Mouse (Mus musculus) left cerebral cortex, postnatal 10 days (tissue): ENCODE results near the gene Auts2. TPM values are rescaled to one million over a fixed set of nuclear protein-coding genes. Genes with fewer than 3 reads are reported as not detected.

Experiments
- DNase-seq, 2 experiments: peaks; one replicate each; pipeline ENCODE4 v3.0.0; 2021 to 2022; ENCODE audit warnings: low spot score in 2 of 2, mixed read lengths in 1 of 2; ENCODE audit errors: extremely low spot score in 1 of 2
- intact Hi-C: fragments of 180-260 bp; cut with DNase I; formaldehyde crosslinking; loops from one replicate; pipeline ENCODE4 v1.15.1; 2025
- total RNA-seq, 2 experiments: library from RNA; stranded (reverse); gene quantifications; 2 replicates each; pipeline ENCODE4 v1.2.3; 2021

Auts2 gene
- total RNA-seq, 2 experiments from 2014 or later, result 87.0 to 93.1 TPM

GRCm38 (mm10) chr5:131650381-131650891, 892.7 kb downstream of the Auts2 start:
- intact Hi-C loops, result no loop called here
- DNase-seq, result no peak

- DNase-seq, result peak in 1 of 2 experiments; percentile 38
- intact Hi-C loops, result loop anchor here (10.0 kb wide), 1 partner anchor 113 kb away; no protein-coding TSS in a partner anchor
These were observed 895.4 kb downstream of the Auts2 start for GRCm38 (mm10) chr5:131647683-131648119.

- intact Hi-C loops, result loop anchor here (10.0 kb wide), 1 partner anchor 112 kb away; no protein-coding TSS in a partner anchor
- DNase-seq, result peak in 1 of 2 experiments; percentile 36
These were observed 896.0 kb downstream of the Auts2 start for GRCm38 (mm10) chr5:131647104-131647682.

DNA sequence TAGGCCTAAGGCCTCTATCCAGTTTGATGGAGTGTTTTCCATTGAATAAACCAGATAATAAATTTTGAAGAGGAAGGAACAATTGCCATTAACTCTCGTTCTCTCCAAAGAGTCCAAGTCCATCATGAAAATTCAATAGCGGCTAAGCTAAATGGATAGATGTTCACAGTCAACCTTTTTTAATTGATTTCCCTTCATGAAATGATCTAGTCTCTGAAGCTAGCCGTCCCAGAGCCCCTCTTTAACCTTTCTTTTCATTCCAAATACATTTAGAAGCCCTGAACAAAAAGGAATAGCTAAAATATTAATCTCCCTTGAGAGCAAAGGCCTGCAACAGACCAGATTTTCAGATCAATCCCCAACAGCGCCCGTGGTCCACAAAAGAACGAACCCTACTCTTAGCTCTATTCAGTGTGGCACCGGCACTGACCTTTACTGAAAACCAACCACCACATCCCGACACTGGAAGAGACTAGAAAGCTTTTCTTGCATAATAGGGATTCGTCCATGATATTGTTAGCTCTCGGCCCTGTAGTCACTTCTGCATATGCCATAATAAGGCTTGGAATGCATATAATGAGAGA, 896.9 kb downstream of the Auts2 start:
- no peak for DNase-seq
- intact Hi-C loops, result loop anchor here (10.0 kb wide), 1 partner anchor 111 kb away; no protein-coding TSS in a partner anchor

DNA sequence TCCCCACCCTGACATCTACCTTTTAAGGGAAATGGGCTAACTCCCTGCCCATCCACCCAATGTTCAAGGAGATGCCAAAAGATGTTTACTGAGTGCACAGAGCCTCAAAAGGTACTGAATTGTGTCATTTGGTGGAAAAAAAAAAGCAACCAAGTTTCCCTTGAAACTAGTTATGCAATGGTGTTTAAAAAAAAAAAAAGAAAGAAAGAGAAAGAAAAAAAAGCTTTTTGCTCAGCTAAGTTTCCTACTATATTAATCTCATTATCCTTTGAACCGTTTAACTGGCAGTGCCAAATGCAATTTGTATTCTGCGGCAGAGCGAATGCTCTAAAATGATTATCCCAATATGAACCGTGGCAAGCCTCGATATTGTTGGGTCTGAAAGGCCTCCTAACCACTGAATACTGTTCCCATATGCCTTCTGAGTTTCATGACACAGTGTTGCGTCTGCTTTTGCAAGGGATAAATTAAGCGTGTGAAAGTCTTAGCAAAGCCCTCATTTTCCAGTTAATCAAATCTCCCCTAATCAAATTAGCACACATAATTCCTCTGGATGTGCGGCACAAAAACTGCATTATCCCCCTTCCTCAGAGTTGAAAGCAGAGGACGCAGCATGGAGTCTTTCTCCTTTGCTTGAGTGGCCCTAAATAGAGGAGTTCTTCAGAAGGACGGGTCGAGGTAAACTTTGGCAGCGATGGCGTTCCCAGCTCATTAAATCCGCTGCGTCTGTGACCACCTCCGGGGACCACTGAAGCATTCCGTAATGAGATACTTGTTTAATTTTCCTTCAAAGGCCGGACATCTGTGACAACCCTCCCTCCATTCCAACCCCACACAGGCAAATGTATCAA, 897.6 kb downstream of the Auts2 start:
- no peak for DNase-seq
- intact Hi-C loops, result loop anchor here (10.0 kb wide), 1 partner anchor 111 kb away; no protein-coding TSS in a partner anchor

GRCm38 (mm10) chr5:131644331-131644730, 898.8 kb downstream of the Auts2 start:
- no peak for DNase-seq
- intact Hi-C loops, result loop anchor here (10.0 kb wide), 1 partner anchor 110 kb away; no protein-coding TSS in a partner anchor

DNA sequence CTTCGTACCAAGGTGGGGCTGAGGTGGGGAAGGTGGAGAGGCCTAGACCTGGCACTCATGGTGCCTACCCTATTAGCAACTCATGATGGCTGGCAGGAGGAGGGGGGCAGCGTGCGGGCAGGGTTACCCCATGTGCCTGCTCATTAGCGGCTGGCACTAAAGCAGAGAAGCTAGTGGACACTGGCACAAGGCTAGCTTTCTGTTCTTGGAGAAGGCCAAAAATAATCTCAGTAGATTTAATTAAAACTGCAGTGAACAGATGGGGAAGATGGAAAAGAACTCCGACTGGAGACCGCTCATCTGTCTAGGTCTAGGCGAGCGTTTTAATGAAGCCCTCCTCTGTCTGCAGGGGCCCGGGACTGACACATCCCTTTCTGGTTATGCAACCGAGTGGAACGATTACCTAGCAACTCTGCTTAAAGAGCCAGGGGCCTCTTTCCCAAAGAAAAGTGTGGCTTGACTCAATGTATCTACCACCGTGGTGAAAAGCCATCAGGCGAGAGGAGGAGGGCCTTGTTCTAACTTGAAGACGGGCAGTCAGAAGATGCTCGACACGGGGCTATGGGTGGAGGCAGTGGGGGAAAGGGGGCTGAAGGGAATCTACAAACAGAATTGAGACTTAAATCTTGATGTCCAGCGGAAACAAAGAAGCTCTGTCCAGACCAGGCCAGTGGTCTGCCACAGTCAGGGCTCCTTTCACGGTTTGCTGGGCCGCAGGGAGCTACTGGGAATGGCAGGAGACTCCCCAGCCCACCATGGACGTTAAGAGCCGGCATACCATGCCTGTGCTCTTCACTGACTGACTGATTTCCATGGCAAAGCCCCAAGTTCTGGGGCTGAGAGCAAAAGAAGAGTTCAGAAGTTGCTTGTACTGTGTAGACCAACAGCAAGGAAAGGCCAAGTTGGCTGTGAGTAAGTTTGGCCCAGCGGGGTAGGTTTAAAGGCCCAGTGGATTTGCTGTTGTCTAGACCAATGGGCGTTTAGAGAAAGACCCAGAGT, 899.7 kb downstream of the Auts2 start:
- intact Hi-C loops, result loop anchor here (10.0 kb wide), 1 partner anchor 109 kb away; no protein-coding TSS in a partner anchor
- DNase-seq, result peak; percentile 59 to 66

DNA sequence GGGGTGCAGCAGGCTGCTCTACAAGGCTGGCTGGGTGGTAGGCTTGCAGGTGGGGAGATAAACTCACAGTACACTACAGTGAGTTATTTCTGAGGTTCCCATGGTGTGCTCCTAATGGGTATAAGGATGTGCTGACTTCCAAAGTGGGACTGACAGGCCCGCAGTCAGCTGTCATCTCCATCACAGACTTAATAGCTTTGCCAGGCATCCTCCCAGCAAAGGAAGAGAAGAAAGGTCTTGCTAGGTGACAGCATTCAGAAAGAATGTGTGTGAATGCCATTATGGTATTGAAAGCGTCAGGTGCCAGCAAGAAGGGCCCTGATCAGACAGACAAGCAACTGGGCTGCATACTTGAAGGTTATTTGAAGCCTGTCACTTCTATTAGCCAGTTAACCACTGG, 900.4 kb downstream of the Auts2 start:
- intact Hi-C loops, result loop anchor here (10.0 kb wide), 1 partner anchor 108 kb away; no protein-coding TSS in a partner anchor
- no peak for DNase-seq

GRCm38 (mm10) chr5:131636431-131636830, 906.7 kb downstream of the Auts2 start:
- intact Hi-C loops, result no loop called here
- no peak for DNase-seq

GRCm38 (mm10) chr5:131634731-131635130, 908.4 kb downstream of the Auts2 start:
- intact Hi-C loops, result no loop called here
- no peak for DNase-seq

DNA sequence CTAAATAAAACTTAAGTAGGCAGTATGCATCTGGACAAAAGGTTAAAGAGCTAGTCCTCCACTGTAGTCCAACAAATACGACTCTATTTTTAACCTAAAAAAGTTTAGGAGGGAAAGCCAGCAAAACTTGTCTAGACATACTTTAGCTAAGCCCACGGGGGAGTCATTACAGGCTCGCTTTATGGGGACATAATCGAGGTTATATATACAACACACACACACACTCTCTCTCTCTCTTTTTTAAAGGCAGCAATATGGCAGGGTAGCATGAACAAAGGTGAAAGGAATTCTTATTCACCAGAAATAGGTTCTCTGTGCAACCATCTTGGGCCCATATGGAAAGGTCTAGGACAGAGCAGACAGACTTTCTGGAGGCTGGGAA, 911.2 kb downstream of the Auts2 start:
- no peak for DNase-seq
- intact Hi-C loops, result no loop called here

DNA sequence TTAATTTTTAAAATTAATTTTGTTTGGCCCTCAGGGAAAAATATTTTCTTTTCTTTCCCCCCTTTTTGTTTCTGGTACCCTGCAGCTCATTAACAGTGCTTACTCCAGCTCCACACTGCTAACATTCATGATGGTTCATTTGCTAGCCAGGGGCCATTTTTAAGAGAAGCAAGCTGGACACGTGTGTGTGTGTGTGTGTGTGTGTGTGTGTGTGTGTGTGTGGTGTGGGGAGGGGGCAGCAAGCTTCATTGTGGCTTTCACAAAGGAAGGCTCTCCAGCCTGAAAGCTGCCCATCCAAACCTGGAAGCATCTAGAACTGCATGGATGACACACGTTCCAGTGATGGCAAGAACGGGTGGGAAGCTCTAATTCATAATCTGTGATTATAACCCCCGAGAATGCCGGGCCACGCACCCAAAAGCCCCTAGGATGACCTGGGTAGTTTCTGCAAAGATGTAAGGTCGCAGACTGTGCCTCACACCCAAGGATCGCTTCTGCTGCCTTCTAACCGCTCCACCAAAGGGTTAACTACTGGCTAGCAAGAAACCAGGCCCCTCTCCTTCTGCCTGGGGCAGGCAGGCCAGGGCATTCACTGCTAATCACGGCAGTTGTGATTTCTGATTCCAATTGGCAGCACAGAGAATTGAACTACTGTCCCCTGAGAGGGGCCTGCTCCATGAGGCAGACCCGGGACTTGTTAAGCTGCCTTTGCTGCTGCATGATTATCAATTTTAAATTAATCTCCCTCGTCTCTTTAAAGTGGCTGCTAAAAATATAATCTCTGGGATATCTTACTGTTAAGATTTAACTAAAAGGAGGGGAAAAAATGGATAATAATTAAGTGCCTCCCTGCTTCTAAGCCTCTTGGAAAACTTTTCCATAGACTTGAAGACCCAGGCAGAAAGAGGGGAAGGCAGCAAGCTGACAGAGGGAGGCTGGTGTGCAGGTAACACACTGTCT, 911.8 kb downstream of the Auts2 start:
- intact Hi-C loops, result no loop called here
- DNase-seq, result no peak

DNA sequence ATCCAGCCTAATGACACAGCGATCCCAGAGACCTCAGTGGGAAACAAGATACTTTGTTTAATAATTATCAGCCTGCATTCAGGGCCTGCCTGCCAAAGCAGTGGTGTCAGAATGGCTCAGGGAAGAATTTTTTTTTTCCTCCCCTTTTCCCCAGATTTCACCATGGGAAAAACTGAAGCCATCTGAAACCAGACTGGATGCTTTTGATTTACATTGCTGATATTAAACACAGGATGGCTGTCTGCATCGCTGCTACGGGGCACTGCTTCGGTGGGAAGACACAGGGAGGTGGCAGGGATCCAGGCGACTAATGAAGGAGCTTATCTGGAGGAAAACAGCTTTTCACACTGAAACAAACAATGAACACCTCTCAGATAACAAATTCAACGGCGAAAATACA, 912.6 kb downstream of the Auts2 start:
- intact Hi-C loops, result no loop called here
- DNase-seq, result peak in 1 of 2 experiments; percentile 43

- peak in 1 of 2 experiments; percentile 40 for DNase-seq
- intact Hi-C loops, result no loop called here
These were observed 926.8 kb downstream of the Auts2 start for GRCm38 (mm10) chr5:131616113-131616876.

GRCm38 (mm10) chr5:131614238-131614637, 928.9 kb downstream of the Auts2 start:
- DNase-seq, result no peak
- intact Hi-C loops, result no loop called here

GRCm38 (mm10) chr5:131613301-131613700, 929.8 kb downstream of the Auts2 start:
- DNase-seq, result no peak
- intact Hi-C loops, result no loop called here
